Mouse (Mus musculus) lung, embryonic 14.5 days (tissue): Measurements from ENCODE around the gene Foxi2. TPM values are rescaled to one million over a fixed set of nuclear protein-coding genes. Genes with fewer than 3 reads are reported as not detected.

Experiments used
- ATAC-seq: fragments of 200-750 bp; cut with Nextera tagmentation; 2 replicates; pipeline ENCODE4 v1.8.0; 2017; ENCODE audit warnings: mild to moderate bottlenecking, moderate TSS enrichment, moderate library complexity; ENCODE audit not compliant: insufficient read depth
- DNase-seq: peaks from one replicate; pipeline ENCODE4 v3.0.0-alpha.2; 2015
- H3K27ac ChIP-seq: fragments of 300-500 bp; sonication (generic); 2 replicates; pipeline ENCODE4 v1.5.1; 2014; ENCODE audit warnings: low read depth, mild to moderate bottlenecking, moderate library complexity
- H3K27me3 ChIP-seq: fragments of 300-500 bp; sonication (generic); 2 replicates; pipeline ENCODE4 v1.6.1; 2014; ENCODE audit warnings: low read length, control low read depth; ENCODE audit not compliant: insufficient read depth
- H3K36me3 ChIP-seq: fragments of 300-500 bp; sonication (generic); 2 replicates; pipeline ENCODE4 v1.6.1; 2014; ENCODE audit warnings: control low read depth; ENCODE audit not compliant: insufficient read depth
- H3K4me1 ChIP-seq: fragments of 300-500 bp; sonication (generic); 2 replicates; pipeline ENCODE4 v1.6.1; 2014; ENCODE audit warnings: antibody characterized with exemption, control low read depth; ENCODE audit not compliant: insufficient read depth
- H3K4me2 ChIP-seq: fragments of 300-500 bp; sonication (generic); 2 replicates; pipeline ENCODE4 v1.6.1; 2014; ENCODE audit warnings: mild to moderate bottlenecking
- H3K4me3 ChIP-seq: fragments of 300-500 bp; sonication (generic); 2 replicates; pipeline ENCODE4 v1.5.1; 2014; ENCODE audit warnings: low read depth, low read length
- H3K9ac ChIP-seq: fragments of 300-500 bp; sonication (generic); 2 replicates; pipeline ENCODE4 v1.6.1; 2014
- H3K9me3 ChIP-seq: fragments of 300-500 bp; sonication (generic); 2 replicates; pipeline ENCODE4 v1.6.1; 2016; ENCODE audit warnings: low read depth, low read length, control low read depth
- CTCF ChIP-seq: IDR thresholded peaks from 2 replicates; pipeline ENCODE4 v1.5.1; 2016; ENCODE audit warnings: antibody characterized with exemption, low read depth
- WGBS: fragments of 180-500 bp; shearing (Covaris S2); extraction: QIAGEN DNeasy Blood & Tissue Kit; methylation state at CpG from one replicate; pipeline ENCODE4 v1.1.7; 2014; 5-methylcytosine and 5-hydroxymethylcytosine counted together
- polyA plus RNA-seq: library from polyadenylated mRNA; unstranded; fragments of >200 nt; fragmentation: Nextera tagmentation; extraction: Ambion mirVana; gene quantifications from 2 replicates; pipeline ENCODE4 v1.2.1, GENCODE M21; 2014

Foxi2 gene
- polyA plus RNA-seq, 1 experiment from 2014 or later, result not detected

DNA sequence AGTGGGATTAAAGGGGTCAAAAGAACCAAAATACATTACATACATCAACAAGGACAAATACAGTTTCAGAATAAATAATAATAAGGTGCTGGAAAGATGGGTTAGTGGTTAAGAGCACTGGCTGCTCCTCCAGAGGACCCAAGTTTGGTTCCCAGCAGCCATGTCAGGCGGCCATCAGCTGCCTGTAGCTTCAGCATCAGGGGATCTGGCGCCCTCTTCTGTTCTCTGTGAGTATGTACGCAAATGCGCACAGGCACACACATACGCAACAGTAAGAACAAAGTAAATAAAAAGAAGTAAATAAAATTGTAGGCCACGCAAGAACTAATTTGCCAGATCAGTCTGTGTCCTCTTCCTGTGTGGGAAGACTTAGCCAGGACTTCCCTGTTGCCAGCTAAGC lies 18.7 kb downstream of the Foxi2 start:
- no peak overlapping the region for H3K9ac ChIP-seq
- H3K27ac ChIP-seq, result no peak overlapping the region
- H3K4me3 ChIP-seq, result no peak overlapping the region
- no peaks in the 10 kb centered on the region for H3K27me3 ChIP-seq
- H3K36me3 ChIP-seq, result no peaks in the 10 kb centered on the region
- DNase-seq (no peak), ATAC-seq (no peak)
- H3K4me2 ChIP-seq, result no peak overlapping the region
- no peaks in the 10 kb centered on the region; the same call in 1 of the 2 replicates for H3K9me3 ChIP-seq
- 0 out of 2 replicates have a peak, but pooled peaks have one; percentile 16 for TF ChIP-seq CTCF
- no peaks in the 10 kb centered on the region for H3K4me1 ChIP-seq
- WGBS, result 90% methylated on average over 6 of the region's 6 CpGs

DNA sequence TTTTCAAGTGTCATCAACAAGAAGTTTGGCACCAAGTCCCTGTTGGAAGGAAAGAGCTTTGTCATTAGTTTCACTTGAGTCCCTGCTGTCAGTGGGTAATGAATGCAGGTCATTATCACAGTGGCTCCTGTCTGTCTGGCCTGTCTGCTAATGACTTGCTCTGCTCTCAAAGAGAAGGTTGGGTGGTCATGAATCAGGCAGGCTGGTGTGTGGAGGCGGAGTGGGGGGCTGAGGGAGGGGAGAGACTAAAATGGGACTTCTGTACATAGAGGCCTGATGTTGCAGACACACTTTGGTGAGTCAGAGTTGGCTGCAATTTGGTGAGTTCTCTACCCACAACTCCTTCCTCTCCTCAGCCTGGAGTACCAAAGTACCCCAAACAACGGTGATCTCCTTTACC lies 20.8 kb downstream of the Foxi2 start:
- Histone ChIP-seq H3K4me3 (no peak overlapping the region), H3K4me1 (no peaks in the 10 kb centered on the region), H3K4me2 (no peak overlapping the region), H3K9ac (no peak overlapping the region), H3K36me3 (no peaks in the 10 kb centered on the region), H3K27ac (no peak overlapping the region), H3K9me3 (no peaks in the 10 kb centered on the region; the same call in 1 of the 2 replicates), H3K27me3 (no peaks in the 10 kb centered on the region)
- DNase-seq (no peak), ATAC-seq (no peak)
- 83% methylated on average over 2 of the region's 2 CpGs for whole genome bisulfite sequencing
- TF ChIP-seq CTCF, result no peak

DNA sequence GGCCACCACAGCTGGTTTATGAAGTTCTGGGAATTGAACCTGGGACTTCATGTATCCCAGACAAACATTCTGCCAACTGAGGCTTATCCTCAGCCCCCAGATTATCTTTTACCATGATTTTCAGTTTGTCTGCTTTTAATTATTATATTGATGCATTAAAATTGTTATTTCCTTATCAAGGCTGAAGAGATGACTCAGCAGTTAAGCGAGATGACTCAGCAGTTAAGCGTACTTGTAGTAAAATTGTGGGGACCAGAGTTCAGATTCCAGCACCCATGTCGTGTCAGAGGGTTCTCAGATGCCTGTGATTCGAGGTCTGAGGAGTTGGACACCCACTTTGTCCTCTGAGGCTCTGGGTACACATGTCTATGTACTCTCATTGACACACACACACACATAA lies 33.8 kb downstream of the Foxi2 start:
- no peak for TF ChIP-seq CTCF
- Histone ChIP-seq H3K4me1 (no peaks in the 10 kb centered on the region), H3K9me3 (no peaks in the 10 kb centered on the region), H3K27me3 (no peaks in the 10 kb centered on the region), H3K4me3 (no peak overlapping the region), H3K36me3 (no peaks in the 10 kb centered on the region), H3K27ac (no peak overlapping the region), H3K9ac (no peak overlapping the region), H3K4me2 (no peak overlapping the region)
- DNase-seq, result no peak
- 73% methylated on average over 4 of the region's 4 CpGs for WGBS
- ATAC-seq, result no peak

DNA sequence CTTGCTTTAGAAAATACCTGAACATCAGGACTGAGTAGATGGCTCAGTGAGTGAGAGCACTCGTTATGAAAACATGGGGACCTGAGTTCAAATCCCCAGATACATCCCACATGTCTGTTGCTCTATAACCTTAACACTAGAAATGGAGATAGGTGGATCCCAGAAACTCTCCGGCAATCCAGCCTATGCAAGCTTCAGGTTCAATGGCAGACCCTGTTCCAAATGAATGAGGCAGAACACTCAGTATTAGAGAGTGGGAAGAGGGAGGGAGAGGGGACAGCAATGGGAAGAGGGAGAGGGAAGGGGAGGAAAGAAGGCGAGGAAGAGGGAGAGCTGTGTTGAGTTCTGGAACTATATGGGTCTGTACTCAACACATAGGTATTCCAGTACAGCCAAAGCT lies 41.2 kb downstream of the Foxi2 start:
- TF ChIP-seq CTCF, result no peak
- WGBS, result 82% methylated on average over 3 of the region's 3 CpGs

DNA sequence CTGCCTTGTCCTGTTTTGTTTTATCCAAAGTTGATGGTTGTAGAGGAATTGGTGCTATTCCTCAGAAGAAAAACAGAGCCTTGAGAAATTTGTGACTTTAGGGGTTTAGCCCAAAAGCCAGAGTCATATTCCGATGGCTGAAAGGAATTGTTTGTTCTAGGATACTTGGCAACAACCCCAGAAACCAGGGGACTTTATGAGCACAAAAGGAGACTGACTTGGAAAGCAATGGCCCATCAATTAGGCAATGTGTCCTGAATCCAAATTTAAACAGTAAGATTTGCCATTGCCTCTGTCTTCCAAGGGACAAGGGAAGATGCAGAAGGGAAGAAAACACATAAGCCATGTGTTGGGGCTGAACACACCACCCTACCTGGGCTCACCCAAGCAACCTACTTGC lies 42.3 kb downstream of the Foxi2 start:
- H3K27me3 ChIP-seq, result no peaks in the 10 kb centered on the region
- no peaks in the 10 kb centered on the region for H3K9me3 ChIP-seq
- no peak overlapping the region for H3K9ac ChIP-seq
- H3K4me2 ChIP-seq, result no peak overlapping the region
- no peak for TF ChIP-seq CTCF
- ATAC-seq (no peak), DNase-seq (no peak)
- H3K27ac ChIP-seq, result no peak overlapping the region
- H3K36me3 ChIP-seq, result no peaks in the 10 kb centered on the region
- H3K4me3 ChIP-seq, result no peak overlapping the region
- 70% methylated on average over 1 of the region's 1 CpGs for WGBS
- no peaks in the 10 kb centered on the region for H3K4me1 ChIP-seq

More for the DNA sequence above, 41.2 kb downstream of the Foxi2 start:
- Histone ChIP-seq H3K27me3 (no peaks in the 10 kb centered on the region), H3K4me1 (no peaks in the 10 kb centered on the region), H3K9me3 (no peaks in the 10 kb centered on the region), H3K4me3 (no peak overlapping the region), H3K9ac (no peak overlapping the region), H3K36me3 (no peaks in the 10 kb centered on the region), H3K4me2 (no peak overlapping the region), H3K27ac (no peak overlapping the region)
- DNase-seq, result no peak
- no peak for ATAC-seq

DNA sequence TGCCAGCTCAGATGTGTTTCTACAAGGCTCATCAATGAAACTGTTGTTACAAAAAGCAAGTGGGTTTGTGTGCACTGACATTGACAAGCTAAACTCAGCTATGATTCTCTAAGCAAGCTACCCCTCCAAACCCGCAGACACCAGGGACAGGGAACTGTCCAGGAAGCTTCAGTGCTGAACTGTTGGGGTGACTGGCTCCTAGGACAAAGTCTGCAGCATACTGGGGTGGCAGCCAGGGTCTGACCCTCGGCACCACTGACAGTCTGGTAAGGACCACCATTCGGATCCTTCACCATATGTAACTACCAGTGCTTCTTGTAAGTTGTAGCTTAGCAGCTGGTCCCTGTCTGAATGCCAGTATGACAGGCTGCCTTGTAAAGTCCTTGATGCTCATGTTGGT lies 43.6 kb downstream of the Foxi2 start:
- no peak overlapping the region for H3K4me3 ChIP-seq
- TF ChIP-seq CTCF, result no peak
- H3K36me3 ChIP-seq, result no peaks in the 10 kb centered on the region
- no peak overlapping the region for H3K27ac ChIP-seq
- no peaks in the 10 kb centered on the region for H3K4me1 ChIP-seq
- H3K4me2 ChIP-seq, result no peak overlapping the region
- H3K9me3 ChIP-seq, result no peaks in the 10 kb centered on the region
- no peak overlapping the region for H3K9ac ChIP-seq
- no peaks in the 10 kb centered on the region for H3K27me3 ChIP-seq
- DNase-seq (peak; percentile 82), ATAC-seq (no peak)
- 37% methylated on average over 3 of the region's 3 CpGs for WGBS

Other genes starting within 250 kb of the Foxi2 start
- 0.31 TPM in 1 of 2 replicates, not detected in the other for gene Nps, start 151.6 kb upstream of the Foxi2 start, polyA plus RNA-seq
- gene Clrn3, start 118.3 kb downstream of the Foxi2 start, polyA plus RNA-seq, result not detected in 2 replicates
- gene Ptpre, start 127.2 kb downstream of the Foxi2 start, polyA plus RNA-seq, result 2.3 and 2.5 TPM in 2 replicates